Mouse (Mus musculus) kidney, postnatal 36 days (tissue): ENCODE data around the gene Hsh2d.

Experiments used
- DNase-seq, 2 experiments: peaks; one replicate each; pipeline ENCODE4 v3.0.0; 2021 to 2022; ENCODE audit warnings: mixed read lengths in 2 of 2

The Hsh2d gene

DNA sequence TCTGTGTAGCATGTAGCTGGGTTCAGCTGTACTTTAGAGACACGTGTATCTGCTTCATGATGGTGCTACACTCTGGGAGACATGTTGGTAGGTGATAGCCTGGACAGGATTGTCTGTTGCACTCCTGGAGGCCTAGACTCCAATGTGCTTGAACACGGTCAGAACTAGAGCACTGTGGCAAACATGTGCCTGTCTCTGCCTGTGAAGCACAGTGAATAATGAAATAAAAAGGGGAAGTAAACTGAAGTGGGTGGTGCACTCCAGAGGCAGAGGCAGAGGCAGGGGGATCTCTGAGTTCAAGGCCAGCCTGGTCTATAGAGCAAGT lies 739 bp downstream of the Hsh2d start:
- no peak for DNase-seq

DNA sequence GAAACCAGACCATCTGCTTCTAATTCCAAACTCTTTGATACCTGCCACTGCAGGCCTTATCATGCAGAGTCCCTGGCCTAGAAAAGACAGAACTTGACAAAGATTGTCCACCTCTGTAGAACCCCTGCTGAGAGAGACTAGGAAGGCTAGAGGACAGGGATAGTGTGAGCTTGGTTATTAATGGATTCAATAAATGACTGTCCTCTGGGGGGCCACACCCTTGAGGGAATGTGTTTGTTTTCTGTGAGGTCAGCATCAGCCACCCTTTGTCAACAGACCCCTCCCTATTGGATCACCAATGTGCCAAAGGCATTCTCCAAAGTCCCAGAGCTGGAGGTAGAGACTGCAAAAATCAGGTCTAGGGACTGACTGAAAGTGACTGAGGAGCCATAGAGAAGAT lies 2.6 kb downstream of the Hsh2d start:
- no peak for DNase-seq

DNA sequence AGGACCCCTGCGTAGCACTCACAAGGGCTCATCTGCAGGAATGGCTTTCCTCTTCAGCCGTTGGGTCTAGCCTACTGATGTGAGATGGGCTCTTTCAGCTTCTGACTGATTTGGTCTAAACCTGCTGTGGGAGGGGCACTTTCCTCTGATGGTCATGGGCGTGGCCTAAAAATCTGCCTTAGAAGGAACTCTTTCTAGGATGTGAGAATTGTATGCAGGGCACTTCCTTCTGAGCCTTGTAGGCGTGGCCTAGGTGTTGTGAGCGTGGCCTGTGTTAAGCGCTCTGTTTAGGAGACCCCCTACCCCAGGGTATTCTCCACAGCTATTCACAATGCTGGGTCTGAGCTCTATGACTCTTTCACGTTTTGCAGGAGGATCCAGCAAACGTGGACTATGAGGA lies 8.6 kb downstream of the Hsh2d start:
- DNase-seq: no peak

DNA sequence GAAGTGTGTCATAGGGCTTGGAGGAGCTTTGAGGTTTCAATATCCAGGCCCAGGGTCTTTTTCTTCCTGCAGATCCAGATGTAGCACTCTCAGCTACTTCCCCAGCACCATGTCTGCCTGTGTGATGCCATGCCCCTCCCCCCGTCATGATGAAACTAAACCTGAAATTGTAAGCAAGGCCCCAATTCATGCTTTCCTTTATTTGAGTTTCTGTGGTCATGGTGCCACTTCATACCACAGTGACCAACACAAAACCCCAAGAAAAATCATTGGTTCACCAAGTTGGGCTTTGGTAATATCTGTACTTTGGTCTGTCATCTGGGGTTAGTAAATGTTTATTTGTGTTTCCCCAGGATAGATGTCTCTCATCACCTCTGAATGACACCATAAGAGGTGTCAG lies 19.1 kb downstream of the Hsh2d start:
- DNase-seq: no peak

DNA sequence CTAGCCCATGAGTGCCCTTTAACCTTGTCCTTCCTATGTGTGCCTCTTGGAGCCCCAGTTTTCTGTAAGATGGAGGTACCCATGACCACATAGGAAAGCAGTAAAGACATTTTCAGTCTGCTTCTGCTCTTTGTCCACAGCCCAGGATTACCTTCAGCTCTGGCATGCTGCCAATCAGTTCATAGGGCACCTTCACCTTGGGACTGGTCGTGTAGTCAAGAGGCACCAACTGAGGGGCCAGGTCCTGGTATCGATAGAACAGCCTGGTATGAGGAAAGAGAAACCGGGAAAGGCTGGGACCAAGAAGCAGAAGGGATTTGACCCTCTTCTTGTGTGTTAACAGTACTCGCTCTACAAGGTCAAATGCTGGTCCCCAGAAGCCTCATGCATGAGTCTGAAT lies 20.8 kb downstream of the Hsh2d start:
- DNase-seq: peak; percentile 19 to 45

DNA sequence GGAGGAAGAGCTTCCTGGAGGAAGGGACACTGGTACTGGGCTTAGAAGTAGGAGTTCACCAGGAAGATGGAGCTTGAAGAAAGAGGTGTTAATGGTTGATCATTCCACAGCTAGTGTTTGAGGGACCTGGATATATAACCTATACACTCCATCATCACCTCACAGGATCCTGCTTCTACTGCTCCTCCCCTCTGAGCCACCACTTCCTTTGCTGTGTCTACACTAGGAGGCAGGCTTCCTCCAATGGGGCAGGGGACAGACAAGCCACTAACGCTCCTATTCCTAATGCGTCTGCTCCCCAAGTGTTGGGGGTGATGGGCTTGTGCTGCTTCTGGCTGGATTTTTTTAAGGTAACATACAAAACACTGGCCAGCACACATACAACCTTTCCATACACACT lies 21.3 kb downstream of the Hsh2d start:
- DNase-seq: no peak

DNA sequence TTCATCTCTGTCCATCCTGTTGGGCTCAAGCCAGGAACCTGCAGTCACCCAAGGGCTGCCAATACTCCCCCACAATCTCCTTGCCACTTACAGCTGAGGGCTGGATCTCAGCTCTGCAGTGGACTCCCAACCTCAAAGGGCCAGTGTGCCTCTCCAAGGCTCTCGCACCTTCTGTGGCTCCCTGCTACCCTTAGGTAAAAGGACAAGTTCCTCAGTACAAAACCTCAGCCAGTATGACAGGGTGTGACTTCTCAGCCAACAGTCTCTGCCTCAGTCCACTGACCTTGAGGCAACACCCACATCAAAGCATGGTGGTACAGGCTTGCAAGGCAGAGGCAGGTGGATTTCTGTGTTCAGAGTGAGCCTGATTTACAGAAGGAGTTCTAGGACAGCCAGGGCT lies 22.4 kb downstream of the Hsh2d start:
- DNase-seq: no peak

DNA sequence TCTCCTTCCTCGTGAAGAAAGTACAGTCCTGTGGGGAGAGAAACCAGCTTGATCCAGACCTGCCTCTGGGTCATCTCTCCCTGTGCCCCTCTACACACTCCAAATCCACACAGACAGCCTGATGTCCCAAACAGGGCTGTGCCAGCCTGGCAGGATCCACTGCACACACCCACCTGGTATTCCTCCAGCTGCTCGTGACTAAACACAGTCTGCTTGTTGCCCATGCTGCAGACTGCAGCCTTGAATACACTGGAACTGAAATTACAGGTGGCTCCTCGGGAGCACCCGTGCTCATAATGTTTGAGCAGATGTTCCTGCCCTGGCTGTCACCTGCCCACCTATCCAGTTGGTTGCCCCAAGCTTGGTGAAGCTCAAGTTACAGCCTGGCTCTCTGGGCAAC lies 23.3 kb downstream of the Hsh2d start, which contains the start of gene Cib3:
Gene Cib3 (minus strand): TSS at position 87 of the 400 bp plus-strand sequence.
- DNase-seq: no peak

DNA sequence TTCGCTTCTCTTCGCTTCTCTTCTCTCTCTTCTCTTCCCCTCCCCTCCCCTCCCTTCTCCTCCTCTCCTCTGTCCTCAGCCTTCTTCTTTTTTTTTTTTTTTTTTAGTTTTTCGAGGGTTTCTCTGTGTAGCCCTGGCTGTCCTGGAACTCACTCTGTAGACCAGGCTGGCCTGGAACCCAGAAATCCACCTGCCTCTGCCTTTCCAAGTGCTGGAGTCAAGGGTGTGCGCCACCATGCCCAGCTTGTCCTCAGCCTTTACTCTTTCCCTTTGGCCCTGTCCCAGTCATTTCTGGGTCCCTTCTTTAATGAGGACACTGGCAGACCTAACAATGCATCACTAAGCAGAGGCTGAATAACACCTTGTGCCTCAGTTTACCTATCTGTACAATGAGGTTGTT lies 24.1 kb downstream of the Hsh2d start, which contains the start of gene Gm11034:
Gene Gm11034 (minus strand): TSS at position 101 of the 400 bp plus-strand sequence.
- no peak for DNase-seq

DNA sequence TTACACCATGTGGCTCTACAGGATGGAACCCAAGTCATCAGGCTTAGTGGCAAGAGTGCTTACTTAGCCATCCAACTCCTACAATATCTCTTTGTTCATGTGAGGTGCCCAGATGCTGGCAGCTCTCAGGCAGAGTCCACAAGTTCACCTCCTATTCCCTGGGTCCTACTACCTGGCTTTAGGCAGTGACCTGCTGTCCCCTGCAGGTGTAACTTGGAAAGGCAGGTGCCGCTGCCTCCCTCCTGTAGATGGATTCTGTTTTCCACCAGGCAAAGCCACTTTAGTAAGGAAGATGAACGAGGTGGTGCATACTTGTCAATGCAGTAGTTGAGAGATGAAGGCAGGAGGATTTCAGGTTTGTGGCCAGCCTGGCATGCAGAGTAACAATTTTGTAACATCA lies 25.6 kb downstream of the Hsh2d start:
- peak; percentile 63 to 79 for DNase-seq

DNA sequence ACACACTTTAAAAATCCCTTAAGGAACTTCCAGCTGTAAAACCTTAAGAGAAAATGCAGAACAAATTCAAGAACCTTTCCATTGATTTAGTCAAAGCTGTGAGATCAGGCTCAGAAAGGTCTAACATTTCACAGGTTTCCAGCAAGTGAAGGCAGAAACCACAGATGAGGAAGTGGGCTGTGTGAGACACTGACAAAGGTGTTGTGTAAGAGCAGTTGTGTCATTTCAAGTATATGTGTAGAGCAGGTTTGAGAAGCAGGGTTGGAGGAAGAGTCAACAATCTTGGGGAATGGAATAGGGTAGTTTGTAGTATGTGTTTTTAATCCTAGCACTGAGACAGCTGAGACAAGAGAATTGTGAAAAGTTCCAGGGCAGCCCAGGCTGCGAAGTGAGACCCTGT lies 26.4 kb downstream of the Hsh2d start:
- no peak for DNase-seq

DNA sequence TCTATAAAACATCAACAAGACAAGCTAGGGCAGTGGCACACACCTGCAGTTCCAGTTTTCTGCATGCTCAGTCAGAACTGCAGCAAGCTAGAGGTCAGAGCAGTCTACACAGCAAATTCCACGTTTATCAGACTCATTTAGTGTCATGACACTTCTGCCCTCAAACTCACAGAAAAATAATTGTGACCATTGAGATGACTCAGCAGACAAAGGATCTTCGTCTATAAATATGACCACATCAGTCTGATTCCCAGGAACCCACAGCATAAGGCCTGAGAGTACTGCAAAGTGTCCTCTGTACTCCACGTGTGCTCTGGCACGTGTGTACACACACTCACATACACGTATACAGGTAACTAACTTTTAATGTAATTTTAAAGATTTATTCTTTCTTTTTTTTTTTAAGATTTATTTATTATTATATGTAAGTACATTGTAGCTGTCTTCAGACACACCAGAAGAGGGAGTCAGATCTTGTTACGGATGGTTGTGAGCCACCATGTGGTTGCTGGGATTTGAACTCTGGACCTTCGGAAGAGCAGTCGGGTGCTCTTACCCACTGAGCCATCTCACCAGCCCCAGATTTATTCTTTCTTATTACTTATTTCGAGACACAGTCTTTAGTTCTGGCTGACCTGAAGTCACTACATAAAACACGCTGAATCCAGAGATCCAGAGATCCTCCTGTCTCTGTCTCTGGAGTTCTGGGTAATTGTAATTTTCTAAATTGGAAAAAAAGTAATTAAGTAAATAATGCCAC lies 29.5 kb downstream of the Hsh2d start:
- no peak for DNase-seq

DNA sequence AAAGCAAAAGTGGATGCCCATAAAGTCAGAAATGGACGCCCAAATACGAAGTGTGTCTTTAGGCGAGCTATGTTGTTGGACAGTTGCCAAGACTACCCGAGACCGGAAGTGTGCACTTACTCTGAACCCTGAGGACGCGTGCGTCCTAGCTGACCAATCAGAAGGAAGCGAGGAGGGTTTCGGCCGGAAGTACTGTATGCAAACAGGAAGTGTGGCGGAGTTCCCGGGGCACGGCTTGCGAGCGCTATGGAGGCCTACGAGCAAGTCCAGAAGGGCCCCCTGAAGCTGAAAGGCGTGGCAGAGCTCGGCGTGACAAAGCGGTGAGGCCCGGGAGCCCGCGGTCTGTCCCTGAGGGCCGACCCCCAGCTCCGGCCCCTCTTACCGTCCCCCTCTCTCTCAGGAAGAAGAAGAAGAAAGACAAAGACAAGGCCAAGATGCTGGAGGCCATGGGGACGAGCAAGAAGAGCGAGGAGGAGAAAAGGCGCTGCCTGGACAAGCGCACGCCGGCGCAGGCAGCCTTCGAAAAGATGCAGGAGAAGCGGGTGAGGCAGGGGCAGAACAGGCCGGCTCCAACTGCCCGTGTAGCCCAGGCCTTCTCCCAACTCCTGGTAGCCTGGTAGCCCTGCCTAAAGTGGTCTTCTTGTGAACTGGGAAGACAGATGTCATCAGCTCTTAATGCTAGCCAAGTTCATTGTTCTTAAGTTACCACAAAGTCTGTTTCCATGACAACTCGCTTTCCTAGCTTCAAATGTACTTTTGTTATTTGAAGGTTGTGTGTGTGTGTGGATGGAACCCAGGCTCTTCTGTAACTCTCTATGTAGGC lies 30.3 kb downstream of the Hsh2d start, which contains the start of gene Fam32a:
Gene Fam32a (plus strand): TSS at position 190 of the 823 bp plus-strand sequence.
- peak; percentile 91 to 95 for DNase-seq

DNA sequence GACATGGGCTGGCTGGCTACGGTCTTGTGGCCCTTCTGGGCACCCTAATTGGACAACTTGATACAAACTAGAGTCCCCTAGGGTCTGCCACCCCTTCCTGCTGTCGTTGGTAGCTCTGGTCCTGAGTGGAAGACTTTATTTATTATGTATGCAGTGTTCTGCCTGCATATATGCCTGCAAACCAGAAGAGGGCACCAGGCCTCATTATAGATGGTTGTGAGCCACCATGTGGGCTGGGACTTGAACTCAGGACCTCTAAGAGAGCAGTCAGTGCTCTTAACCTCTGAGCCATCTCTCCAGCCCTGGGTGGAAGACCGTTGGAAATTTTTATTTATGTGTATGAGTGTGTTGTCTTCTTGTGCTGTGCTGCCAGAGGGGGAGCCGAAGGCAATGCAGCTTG lies 31.3 kb downstream of the Hsh2d start:
- no peak for DNase-seq

DNA sequence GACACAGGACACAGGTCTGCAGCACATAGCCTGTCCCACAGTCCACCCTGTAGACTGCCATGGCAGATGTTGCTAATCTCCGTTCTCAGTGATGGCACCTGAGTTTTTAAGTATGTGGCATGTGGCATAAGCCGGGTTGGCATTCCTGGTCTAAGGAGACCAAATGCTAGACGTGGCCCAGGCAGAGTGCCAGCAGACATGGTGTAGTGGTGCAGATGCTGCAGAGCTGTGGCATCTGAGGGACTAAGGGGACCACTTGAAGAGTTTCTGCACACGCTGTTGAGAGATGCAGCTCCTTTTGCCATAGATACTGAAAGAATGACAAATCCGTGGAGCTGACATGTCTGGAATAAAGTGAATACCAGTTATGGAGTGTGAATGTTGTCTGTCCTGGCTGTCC lies 33.2 kb downstream of the Hsh2d start:
- no peak for DNase-seq

DNA sequence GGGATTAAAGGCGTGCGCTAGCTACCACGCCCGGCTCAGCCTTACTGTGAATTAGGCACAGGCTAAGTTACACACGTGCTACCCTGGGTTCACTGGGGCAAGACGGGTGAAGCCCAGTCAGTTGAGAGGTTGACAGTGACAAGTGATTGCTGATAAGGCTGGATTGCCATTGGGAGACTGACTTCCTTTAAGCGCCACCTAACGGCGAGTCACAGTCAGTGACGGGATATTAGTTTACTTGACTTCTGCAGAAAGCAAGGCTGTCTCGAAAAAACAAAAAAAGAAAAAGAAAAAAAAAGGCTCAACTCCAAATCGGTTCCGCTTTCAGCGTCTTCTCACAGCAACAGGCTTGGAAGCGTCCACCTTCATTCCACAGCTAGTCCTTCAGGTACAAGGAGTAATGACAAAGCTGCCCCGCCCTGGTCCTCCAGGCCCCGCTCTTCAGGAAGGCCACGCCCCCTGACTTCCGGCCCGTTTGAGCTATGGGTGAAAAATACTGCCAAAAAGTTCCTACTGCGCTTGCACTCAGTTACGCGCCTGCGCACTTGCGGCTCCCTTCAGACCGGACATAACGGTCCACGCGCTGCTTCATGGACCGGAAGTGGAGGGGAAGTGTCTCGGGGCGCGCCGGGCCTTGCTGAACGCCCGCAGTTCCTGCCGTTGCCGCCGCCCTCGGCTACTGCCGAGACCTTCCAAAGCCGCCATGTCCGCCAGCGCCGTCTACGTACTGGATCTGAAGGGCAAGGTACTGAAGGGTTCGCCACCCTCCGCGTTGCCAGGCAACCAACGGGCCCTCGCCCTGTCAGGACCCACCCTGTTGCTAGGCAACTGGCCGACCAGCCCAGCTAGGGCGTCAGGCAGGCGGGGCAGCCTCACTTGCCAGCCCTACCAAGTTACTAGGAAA lies 50.3 kb downstream of the Hsh2d start, which contains the start of gene Ap1m1:
Gene Ap1m1 (plus strand): TSS at position 520 of the 904 bp plus-strand sequence.
- DNase-seq: peak; percentile 99

DNA sequence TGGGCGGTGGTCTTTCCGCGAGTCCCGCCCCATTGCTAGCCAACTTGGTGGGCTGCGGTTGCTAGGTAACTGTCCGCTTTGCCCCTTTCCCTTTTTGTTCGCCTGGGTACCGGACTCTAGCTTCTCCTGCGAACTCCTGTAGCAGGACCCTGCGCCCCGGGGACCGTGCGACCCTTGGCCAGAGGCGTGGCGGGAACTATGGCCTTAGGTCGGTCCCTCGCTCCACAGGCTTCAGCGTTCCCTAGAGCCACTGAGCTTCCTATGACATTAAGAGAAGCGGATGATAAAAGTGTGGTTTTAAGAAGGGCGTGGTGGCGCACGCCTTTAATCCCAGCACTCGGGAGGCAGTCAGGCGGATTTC lies 50.9 kb downstream of the Hsh2d start:
- no peak for DNase-seq

DNA sequence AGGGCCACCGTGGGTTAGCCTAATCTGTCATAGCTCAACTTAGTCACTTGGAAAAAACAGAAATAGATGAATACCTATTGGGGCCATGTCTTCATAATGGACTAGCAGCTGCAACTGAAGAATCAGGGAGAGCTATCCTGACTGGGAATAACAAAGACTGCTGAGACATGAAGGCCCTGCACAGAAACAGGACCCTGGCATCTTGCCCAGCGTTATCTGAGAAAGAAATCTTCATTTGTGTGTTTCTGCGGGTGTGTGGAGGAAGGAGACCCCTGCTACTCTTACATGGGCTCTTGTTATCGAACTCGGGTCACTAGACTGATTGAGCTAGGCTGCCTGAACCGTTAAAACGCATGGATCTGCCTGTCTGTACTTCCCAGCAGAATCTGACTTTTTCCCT lies 51.5 kb downstream of the Hsh2d start:
- DNase-seq: no peak

DNA sequence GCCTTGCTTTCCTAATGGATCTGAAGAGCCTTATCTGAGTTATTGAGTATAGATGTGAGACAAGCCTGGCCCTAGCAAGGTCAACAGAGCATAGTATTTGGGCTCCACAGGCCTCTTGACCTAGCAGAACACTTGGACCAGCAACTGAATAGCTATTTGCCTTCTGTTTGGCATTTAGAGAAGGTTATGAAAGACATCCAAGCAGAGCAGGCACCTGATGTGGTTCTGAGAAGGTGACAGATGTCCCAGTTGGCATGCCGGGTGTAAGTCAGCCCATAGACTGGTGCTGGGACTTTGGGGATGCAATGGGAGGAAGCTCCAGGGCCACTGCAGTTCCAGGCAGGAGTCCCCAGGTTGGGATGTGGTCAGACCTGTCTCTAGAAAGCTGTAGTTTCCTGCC lies 52.8 kb downstream of the Hsh2d start:
- DNase-seq: no peak

DNA sequence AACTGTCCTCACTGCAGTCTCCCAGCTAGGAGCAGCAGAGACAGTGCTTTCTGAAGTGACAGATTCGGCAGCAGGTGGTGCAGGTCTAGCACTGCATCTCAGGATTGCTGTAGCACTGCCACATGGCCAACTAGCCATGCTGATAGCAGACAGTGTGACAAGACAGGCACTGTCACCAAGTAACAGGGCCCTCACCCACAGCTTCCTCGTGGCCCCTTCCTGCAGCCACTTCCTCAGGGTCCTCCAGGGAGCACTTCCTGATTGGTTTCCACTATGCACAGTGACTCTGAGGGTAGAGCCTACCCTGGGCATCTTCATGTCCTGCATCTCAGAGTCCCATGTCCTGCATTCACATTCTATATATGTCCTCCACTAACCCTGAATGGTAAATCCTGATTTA lies 55.2 kb downstream of the Hsh2d start:
- DNase-seq: no peak
